Mouse (Mus musculus): ENCODE data around the gene 4931406P16Rik. TPM values are rescaled to one million over a fixed set of nuclear protein-coding genes. Genes with fewer than 3 reads are reported as not detected.
"Not testable (repeated sequence)": the region's sequence is repeated elsewhere in the genome, so short reads cannot be mapped to it uniquely, and the experiment has no call there.

Gene 4931406P16Rik
- polyA plus RNA-seq, 1 experiment from 2014 or later: 45.7 TPM

DNA sequence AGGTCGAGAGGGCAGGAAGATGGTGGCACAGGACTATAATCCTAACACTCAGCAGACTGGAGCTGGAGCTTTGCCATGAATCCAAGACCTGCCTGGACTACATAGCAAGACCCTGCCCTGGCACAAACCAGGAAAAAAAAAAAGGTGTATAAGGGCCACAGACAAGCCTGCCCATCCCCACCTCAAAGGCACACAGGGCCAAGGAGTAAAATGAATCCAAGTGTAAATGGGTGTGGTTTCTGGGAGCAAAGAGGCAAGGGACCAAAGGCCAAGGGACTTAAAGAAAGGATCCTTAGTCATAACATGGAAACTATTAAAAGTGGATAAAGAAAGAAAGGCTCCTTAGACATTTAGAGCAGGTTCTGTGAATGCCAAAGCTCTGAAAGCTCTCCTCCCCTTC, 94.9 kb downstream of the 4931406P16Rik start:
- 53% methylated on average over 1 of the region's 1 CpGs for WGBS

DNA sequence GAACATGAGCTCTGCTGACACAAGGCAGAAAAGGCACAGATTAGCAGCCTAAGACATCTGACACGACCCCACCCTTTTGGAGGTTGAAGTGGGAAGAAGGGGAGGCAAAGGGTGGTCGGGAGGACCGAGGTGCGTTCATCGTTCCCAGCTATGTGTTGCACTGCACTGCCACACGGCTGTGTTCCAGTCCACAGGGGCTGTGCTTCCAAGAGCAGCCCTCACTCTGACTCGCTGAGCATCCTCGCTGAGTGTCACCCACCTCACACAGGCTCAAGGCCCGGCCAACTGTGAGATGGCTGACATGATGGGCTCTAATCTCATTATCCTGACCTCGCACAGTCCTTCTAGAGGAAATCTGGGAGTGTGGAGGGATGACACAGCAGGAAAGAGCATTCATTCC, 96.9 kb downstream of the 4931406P16Rik start:
- WGBS: 93% methylated on average over 10 of the region's 10 CpGs
- ATAC-seq (ENCODE audit: low FRiP score, low TSS enrichment): no peak

More for the DNA sequence above, 94.9 kb downstream of the 4931406P16Rik start:
- Histone ChIP-seq H3K9ac (ENCODE audit: low read depth, low read length) (no peak overlapping the region), H3K4me2 (replicated peaks; ENCODE audit: low read depth, low read length) (no peak overlapping the region), H3K36me3 (ENCODE audit: control insufficient read depth, insufficient read depth, low read length) (peaks cover 100% of the 10 kb centered on the region), H3K27me3 (ENCODE audit: control insufficient read depth, insufficient read depth, low read length) (no peaks in the 10 kb centered on the region), H3K27ac (ENCODE audit: low read depth, low read length) (no peak overlapping the region), H3K4me3 (ENCODE audit: low read length) (no peak overlapping the region), H3K9me3 (ENCODE audit: control insufficient read depth, low read length) (no peaks in the 10 kb centered on the region), H3K4me1 (ENCODE audit: control insufficient read depth, insufficient read depth, low read length) (no peaks in the 10 kb centered on the region)
- no peak for ATAC-seq (ENCODE audit: low FRiP score, low TSS enrichment)

DNA sequence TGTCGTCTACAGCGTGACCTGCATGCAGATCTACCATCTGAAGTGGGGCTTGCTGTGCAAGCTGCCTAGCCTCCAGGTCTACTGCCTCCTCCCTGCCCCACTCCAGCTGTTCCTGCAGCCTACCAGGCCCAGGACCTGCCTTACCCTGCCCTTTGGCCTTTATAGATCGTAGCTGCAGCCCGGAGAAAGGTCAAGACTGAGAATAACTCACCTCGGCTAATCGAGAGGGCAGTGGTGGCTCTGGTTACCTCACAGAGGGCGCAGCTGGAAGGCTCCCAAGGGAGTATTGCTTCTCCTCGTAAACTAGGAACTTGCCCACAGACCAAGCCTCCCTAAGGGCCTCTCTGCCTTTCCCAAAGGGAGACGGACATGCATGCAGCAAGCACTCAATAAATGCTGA, 97.9 kb downstream of the 4931406P16Rik start:
- peaks cover 100% of the 10 kb centered on the region for H3K36me3 ChIP-seq (ENCODE audit: control insufficient read depth, insufficient read depth, low read length)
- H3K27me3 ChIP-seq (ENCODE audit: control insufficient read depth, insufficient read depth, low read length): no peaks in the 10 kb centered on the region
- no peaks in the 10 kb centered on the region for H3K4me1 ChIP-seq (ENCODE audit: control insufficient read depth, insufficient read depth, low read length)
- WGBS: 66% methylated on average over 9 of the region's 9 CpGs
- no peak for ATAC-seq (ENCODE audit: low FRiP score, low TSS enrichment)
- H3K4me2 ChIP-seq (replicated peaks; ENCODE audit: low read depth, low read length): no peak overlapping the region
- no peaks in the 10 kb centered on the region for H3K9me3 ChIP-seq (ENCODE audit: control insufficient read depth, low read length)
- H3K27ac ChIP-seq (ENCODE audit: low read depth, low read length): no peak overlapping the region
- H3K4me3 ChIP-seq (ENCODE audit: low read length): no peak overlapping the region
- no peak overlapping the region for H3K9ac ChIP-seq (ENCODE audit: low read depth, low read length)

More for the DNA sequence above, 96.9 kb downstream of the 4931406P16Rik start:
- Histone ChIP-seq H3K4me3 (ENCODE audit: low read length) (no peak overlapping the region), H3K9ac (ENCODE audit: low read depth, low read length) (no peak overlapping the region), H3K4me2 (replicated peaks; ENCODE audit: low read depth, low read length) (no peak overlapping the region), H3K4me1 (ENCODE audit: control insufficient read depth, insufficient read depth, low read length) (no peaks in the 10 kb centered on the region), H3K27me3 (ENCODE audit: control insufficient read depth, insufficient read depth, low read length) (no peaks in the 10 kb centered on the region), H3K9me3 (ENCODE audit: control insufficient read depth, low read length) (no peaks in the 10 kb centered on the region), H3K27ac (ENCODE audit: low read depth, low read length) (no peak overlapping the region), H3K36me3 (ENCODE audit: control insufficient read depth, insufficient read depth, low read length) (peaks cover 100% of the 10 kb centered on the region)

DNA sequence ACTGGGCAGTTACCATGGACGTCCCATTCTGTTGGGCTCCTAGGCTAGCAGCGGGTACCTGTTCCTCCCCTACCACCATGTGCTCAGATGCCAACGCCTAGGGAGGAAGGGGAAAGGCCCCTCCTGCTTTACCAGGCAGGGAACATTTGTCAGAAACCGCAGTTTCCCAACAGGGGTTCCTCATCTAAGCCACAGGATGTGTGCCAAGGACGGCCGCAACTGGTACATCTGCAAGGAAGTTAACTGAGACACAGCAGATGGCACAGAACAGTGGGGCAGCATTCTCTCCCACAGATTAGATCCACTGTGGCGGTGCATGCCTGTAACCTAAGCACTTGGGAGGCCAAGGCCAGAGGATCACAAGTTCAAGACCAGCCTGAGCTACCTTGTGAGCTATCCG, 98.7 kb downstream of the 4931406P16Rik start:
- no peak overlapping the region for H3K4me2 ChIP-seq (replicated peaks; ENCODE audit: low read depth, low read length)
- no peaks in the 10 kb centered on the region for H3K27me3 ChIP-seq (ENCODE audit: control insufficient read depth, insufficient read depth, low read length)
- 91% methylated on average over 8 of the region's 8 CpGs for WGBS
- H3K9ac ChIP-seq (ENCODE audit: low read depth, low read length): no peak overlapping the region
- no peaks in the 10 kb centered on the region for H3K4me1 ChIP-seq (ENCODE audit: control insufficient read depth, insufficient read depth, low read length)
- H3K36me3 ChIP-seq (ENCODE audit: control insufficient read depth, insufficient read depth, low read length): peaks cover 100% of the 10 kb centered on the region
- ATAC-seq (ENCODE audit: low FRiP score, low TSS enrichment): no peak
- H3K9me3 ChIP-seq (ENCODE audit: control insufficient read depth, low read length): no peaks in the 10 kb centered on the region
- no peak overlapping the region for H3K4me3 ChIP-seq (ENCODE audit: low read length)
- H3K27ac ChIP-seq (ENCODE audit: low read depth, low read length): no peak overlapping the region

DNA sequence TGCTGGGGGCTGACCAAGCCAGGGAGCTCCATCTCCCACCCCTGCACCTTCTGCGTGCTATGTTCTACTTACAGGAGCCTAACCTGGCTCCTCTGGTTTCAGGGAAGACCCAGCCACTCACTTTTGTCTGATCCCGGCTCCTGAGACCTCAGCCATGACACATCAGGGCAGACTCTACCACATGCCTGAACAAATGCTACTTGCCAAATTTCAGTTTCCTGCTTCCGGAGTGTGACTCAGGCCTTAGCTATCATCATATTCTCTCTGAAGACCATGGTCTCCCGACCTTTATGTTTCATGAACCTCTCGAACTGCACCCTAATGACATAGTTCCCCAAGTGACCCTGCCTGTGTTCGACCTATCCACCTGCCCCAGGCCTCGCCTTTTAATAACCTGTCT, 100.1 kb downstream of the 4931406P16Rik start:
- Histone ChIP-seq H3K9ac (ENCODE audit: low read depth, low read length) (no peak overlapping the region), H3K9me3 (ENCODE audit: control insufficient read depth, low read length) (no peaks in the 10 kb centered on the region), H3K36me3 (ENCODE audit: control insufficient read depth, insufficient read depth, low read length) (peaks cover 98% of the 10 kb centered on the region), H3K4me1 (ENCODE audit: control insufficient read depth, insufficient read depth, low read length) (no peaks in the 10 kb centered on the region), H3K27ac (ENCODE audit: low read depth, low read length) (no peak overlapping the region), H3K4me3 (ENCODE audit: low read length) (no peak overlapping the region), H3K27me3 (ENCODE audit: control insufficient read depth, insufficient read depth, low read length) (no peaks in the 10 kb centered on the region), H3K4me2 (replicated peaks; ENCODE audit: low read depth, low read length) (no peak overlapping the region)
- WGBS: 94% methylated on average over 7 of the region's 7 CpGs
- no peak for ATAC-seq (ENCODE audit: low FRiP score, low TSS enrichment)

DNA sequence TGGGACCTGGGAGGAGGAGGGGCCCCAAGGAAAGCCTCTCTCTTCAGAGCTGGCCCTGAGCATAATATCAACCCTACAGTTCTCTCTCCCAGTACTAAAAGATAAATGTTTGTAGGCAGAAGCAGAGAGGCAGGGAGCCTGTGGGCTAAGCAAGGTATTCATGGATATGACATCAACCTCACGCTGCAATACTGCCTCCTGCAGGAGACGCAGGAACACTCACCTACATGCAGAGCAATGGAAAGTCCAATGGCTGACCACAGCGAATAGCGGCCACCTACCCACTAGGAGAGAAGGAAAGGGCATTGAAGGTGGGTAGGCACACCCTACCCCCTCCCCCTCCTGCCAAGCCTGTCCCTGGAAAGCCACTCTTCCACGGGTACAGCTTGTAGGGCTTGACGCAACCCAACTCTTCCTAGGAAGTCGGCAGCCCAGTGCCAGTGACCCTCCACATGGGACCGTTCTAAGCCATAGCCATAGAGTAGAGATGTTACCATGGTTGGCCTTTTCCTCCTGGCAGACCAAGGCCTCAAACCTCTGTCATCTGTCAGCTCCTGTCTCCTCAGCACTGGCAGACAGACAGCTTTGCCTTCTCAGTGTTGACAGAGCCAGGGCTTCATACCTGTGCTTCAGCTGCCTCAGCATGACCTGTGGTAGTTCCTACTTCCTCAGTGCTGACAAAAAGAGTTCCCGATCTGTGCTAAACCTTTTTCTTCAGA, 105.2 kb downstream of the 4931406P16Rik start:
- H3K9me3 ChIP-seq (ENCODE audit: control insufficient read depth, low read length): no peaks in the 10 kb centered on the region
- H3K27me3 ChIP-seq (ENCODE audit: control insufficient read depth, insufficient read depth, low read length): no peaks in the 10 kb centered on the region
- no peaks in the 10 kb centered on the region for H3K4me1 ChIP-seq (ENCODE audit: control insufficient read depth, insufficient read depth, low read length)
- no peak for ATAC-seq (ENCODE audit: low FRiP score, low TSS enrichment)
- peaks cover 97% of the 10 kb centered on the region for H3K36me3 ChIP-seq (ENCODE audit: control insufficient read depth, insufficient read depth, low read length)
- H3K4me2 ChIP-seq (replicated peaks; ENCODE audit: low read depth, low read length): no peak overlapping the region
- H3K4me3 ChIP-seq (ENCODE audit: low read length): no peak overlapping the region
- no peak overlapping the region for H3K9ac ChIP-seq (ENCODE audit: low read depth, low read length)
- no peak overlapping the region for H3K27ac ChIP-seq (ENCODE audit: low read depth, low read length)
- 86% methylated on average over 9 of the region's 9 CpGs for WGBS

DNA sequence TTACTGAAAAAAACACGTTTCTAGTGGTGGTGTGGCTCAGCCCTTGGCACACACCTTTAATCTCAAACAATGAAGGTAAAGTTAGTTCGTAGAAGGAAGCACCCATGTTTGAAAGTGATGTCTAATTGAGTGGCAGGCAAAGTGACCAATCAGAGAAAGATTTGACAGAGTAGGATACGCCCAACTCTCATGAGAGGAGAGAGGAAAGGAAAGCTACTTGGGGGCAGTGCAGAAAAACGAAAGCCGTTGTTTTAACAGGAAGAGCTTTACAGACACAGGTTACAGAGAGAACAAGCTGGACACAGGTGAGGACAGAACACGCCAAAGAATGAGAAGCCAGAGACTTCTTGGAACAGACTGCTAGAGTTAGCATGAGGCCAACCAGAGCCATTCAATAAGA, 107.0 kb downstream of the 4931406P16Rik start:
- ATAC-seq (ENCODE audit: low FRiP score, low TSS enrichment): no peak
- H3K4me3 ChIP-seq (ENCODE audit: low read length): no peak overlapping the region
- no peaks in the 10 kb centered on the region for H3K4me1 ChIP-seq (ENCODE audit: control insufficient read depth, insufficient read depth, low read length)
- no peaks in the 10 kb centered on the region for H3K27me3 ChIP-seq (ENCODE audit: control insufficient read depth, insufficient read depth, low read length)
- no peak overlapping the region for H3K9ac ChIP-seq (ENCODE audit: low read depth, low read length)
- no peak overlapping the region for H3K27ac ChIP-seq (ENCODE audit: low read depth, low read length)
- H3K9me3 ChIP-seq (ENCODE audit: control insufficient read depth, low read length): no peaks in the 10 kb centered on the region
- WGBS: 94% methylated on average over 6 of the region's 6 CpGs
- H3K36me3 ChIP-seq (ENCODE audit: control insufficient read depth, insufficient read depth, low read length): peaks cover 96% of the 10 kb centered on the region
- no peak overlapping the region for H3K4me2 ChIP-seq (replicated peaks; ENCODE audit: low read depth, low read length)

DNA sequence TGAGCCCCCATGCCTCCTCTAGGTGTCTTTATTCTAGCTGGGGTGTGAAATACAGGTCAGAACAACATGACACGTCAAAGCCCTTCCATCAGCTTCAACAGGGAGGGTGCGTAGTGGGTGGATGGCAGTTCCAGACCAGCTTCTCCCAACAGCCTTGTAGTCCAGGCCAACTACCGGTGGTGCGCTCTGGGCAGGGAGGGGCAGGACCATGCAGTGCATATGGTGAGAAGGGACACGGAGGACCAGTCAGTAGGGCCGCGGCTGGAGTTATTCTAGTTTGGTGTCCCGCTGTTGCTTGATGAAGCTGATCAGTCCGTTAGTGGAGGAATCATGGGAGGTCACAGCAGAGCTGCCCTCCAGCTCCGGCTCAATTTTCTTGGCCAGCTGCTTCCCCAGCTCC, 111.2 kb downstream of the 4931406P16Rik start:
- not testable (repeated sequence) for H3K27ac ChIP-seq (ENCODE audit: low read depth, low read length); ATAC-seq (ENCODE audit: low FRiP score, low TSS enrichment); H3K9me3 ChIP-seq (ENCODE audit: control insufficient read depth, low read length); H3K4me3 ChIP-seq (ENCODE audit: low read length); H3K4me1 ChIP-seq (ENCODE audit: control insufficient read depth, insufficient read depth, low read length); H3K27me3 ChIP-seq (ENCODE audit: control insufficient read depth, insufficient read depth, low read length); H3K9ac ChIP-seq (ENCODE audit: low read depth, low read length); H3K4me2 ChIP-seq (replicated peaks; ENCODE audit: low read depth, low read length)
- 88% methylated on average over 10 of the region's 10 CpGs for WGBS
- peaks cover 66% of the 10 kb centered on the region for H3K36me3 ChIP-seq (ENCODE audit: control insufficient read depth, insufficient read depth, low read length)

DNA sequence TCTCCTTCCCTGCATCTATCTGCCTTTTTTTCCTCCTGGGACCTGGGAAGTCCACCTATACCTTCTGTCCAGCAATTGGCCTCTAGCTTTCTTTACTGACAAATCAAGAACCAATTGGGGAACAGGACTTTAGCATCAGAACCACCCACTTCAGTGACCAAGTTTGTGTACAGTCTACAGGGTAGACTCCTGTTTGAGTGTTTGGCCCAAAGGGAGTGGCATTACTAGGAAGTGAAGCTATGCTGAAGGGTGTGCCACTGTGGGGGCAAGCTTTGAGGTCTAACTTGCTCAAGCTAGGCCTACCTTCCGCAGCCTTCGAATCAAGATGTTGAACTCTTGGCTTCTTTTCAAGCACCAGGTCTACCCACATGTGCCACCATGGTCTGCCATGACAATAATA, 112.5 kb downstream of the 4931406P16Rik start:
- H3K9ac ChIP-seq (ENCODE audit: low read depth, low read length): no peak overlapping the region
- 0 out of 2 replicates have a peak, but pooled peaks cover under 1% of the 10 kb centered on the region for H3K4me1 ChIP-seq (ENCODE audit: control insufficient read depth, insufficient read depth, low read length)
- 0 out of 2 replicates have a peak, but pooled peaks cover 3% of the 10 kb centered on the region for H3K9me3 ChIP-seq (ENCODE audit: control insufficient read depth, low read length)
- H3K27ac ChIP-seq (ENCODE audit: low read depth, low read length): no peak overlapping the region
- peaks cover 53% of the 10 kb centered on the region for H3K36me3 ChIP-seq (ENCODE audit: control insufficient read depth, insufficient read depth, low read length)
- ATAC-seq (ENCODE audit: low FRiP score, low TSS enrichment): no peak
- no peak overlapping the region for H3K4me3 ChIP-seq (ENCODE audit: low read length)
- WGBS: 100% methylated on average over 2 of the region's 2 CpGs
- H3K27me3 ChIP-seq (ENCODE audit: control insufficient read depth, insufficient read depth, low read length): no peaks in the 10 kb centered on the region
- no peak overlapping the region for H3K4me2 ChIP-seq (replicated peaks; ENCODE audit: low read depth, low read length)

Data from kidney, embryonic 14.5 days (tissue).